Mouse (Mus musculus): ENCODE data around the gene Ppdpf. TPM values are rescaled to one million over a fixed set of nuclear protein-coding genes. Genes with fewer than 3 reads are reported as not detected.

Ppdpf gene
- polyA plus RNA-seq, 1 experiment from 2014 or later = 115 TPM

DNA sequence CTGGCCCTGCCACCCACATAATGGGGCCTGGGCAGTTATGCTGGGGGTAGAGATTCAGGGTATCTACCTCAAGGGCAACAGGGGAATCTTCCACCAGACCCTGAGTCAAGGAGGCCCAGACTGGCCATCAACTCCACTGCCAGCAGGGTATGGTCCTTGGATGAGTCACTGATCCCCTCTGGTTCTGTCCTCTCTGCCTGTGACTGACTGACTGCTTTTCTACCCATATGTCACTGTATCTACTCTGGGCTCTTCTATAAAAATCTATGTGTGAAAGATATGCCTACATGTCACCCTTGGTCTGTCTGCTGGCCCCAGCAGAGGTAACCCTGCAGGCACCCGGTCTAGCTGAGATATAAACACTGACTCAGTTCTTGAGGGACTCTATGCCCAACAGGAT, 33.9 kb upstream of the Ppdpf start:
- no peak overlapping the region for H3K4me3 ChIP-seq
- no peak for ATAC-seq
- no peaks in the 10 kb centered on the region for H3K36me3 ChIP-seq
- no peaks in the 10 kb centered on the region for H3K4me1 ChIP-seq
- H3K27ac ChIP-seq = no peak overlapping the region
- 76% methylated on average over 1 of the region's 1 CpGs for WGBS (ENCODE audit: insufficient replicate concordance)
- peaks cover 89% of the 10 kb centered on the region for H3K27me3 ChIP-seq (replicated peaks)
- H3K4me2 ChIP-seq = no peak overlapping the region
- H3K9me3 ChIP-seq (replicated peaks) = no peaks in the 10 kb centered on the region
- H3K9ac ChIP-seq = no peak overlapping the region

DNA sequence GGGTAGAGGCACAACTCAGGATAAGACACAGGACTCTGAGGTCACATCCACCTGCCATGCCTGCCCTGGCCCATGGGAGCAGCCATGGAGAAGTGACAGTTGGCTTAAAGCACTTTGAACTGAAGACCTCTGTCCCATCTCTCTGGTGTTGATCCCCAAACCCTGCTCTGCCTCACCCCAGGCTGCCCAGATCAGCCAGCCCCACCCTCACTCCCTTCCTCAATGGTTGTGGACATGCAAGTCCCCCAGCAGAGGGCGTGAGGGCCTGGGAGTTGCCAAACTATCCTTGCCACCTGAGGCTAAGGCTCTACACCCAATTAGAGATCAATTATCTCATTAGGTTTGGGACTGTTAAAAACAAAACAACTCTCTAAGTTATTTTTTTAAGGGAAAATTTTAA, 33.2 kb upstream of the Ppdpf start:
- 0% methylated on average over 1 of the region's 1 CpGs for WGBS (ENCODE audit: insufficient replicate concordance)
- peaks cover 88% of the 10 kb centered on the region for H3K27me3 ChIP-seq (replicated peaks)

DNA sequence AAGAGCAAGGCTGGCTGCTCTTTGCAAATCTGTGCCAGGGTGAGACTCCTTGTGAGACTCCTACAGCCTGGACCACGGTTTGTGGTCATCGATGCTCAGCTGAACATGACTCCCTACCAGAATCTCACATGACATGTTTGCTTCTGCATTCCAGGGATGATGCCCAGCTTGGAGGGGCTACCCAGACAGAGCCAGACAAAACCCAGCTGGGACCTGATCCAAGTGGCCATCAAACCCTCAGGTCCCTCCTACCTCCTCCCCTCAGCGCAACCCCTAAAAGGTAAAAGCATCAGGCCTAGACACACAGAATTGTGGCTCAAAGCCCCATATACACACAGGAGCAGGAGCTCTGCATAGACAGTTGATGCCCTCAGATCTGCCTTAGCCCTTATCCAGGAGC, 32.7 kb upstream of the Ppdpf start:
- Histone ChIP-seq H3K4me2 (no peak overlapping the region), H3K27ac (no peak overlapping the region), H3K36me3 (no peaks in the 10 kb centered on the region), H3K9ac (no peak overlapping the region), H3K9me3 (replicated peaks) (no peaks in the 10 kb centered on the region), H3K27me3 (replicated peaks) (peaks cover 88% of the 10 kb centered on the region), H3K4me1 (no peaks in the 10 kb centered on the region), H3K4me3 (no peak overlapping the region)
- ATAC-seq = no peak
- 77% methylated on average over 3 of the region's 3 CpGs for WGBS (ENCODE audit: insufficient replicate concordance)

More for the DNA sequence above, 33.2 kb upstream of the Ppdpf start:
- H3K4me3 ChIP-seq = no peak overlapping the region
- H3K4me2 ChIP-seq = no peak overlapping the region
- no peaks in the 10 kb centered on the region for H3K4me1 ChIP-seq
- no peaks in the 10 kb centered on the region for H3K9me3 ChIP-seq (replicated peaks)
- H3K36me3 ChIP-seq = no peaks in the 10 kb centered on the region
- ATAC-seq = no peak
- no peak overlapping the region for H3K9ac ChIP-seq
- H3K27ac ChIP-seq = no peak overlapping the region

DNA sequence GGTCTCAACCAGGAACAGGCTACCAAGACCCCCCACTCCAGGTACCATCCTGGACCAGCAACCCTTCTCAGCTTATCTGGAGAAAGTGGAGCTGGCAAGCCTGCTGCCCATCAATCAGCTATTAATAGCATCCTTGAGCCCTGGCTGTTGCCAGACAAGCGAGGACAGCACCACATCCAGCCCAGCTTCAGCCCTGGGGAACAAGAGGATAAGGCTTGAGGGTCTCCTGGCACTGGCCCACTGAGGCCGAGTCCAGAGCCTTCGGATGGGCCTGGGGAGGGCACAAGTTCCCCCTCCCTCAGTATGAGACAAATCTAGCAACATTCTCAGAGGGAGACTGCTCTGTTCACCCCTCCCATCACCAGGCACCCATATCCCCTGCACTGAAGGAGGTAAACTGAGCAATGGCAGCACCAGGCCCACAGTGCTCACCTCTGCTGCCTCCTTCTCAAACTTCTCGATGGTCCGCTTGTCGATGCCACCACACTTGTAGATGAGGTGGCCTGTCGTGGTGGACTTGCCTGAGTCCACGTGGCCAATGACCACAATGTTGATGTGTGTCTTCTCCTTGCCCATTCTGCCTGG, 32.1 kb upstream of the Ppdpf start:
- ATAC-seq = no peak
- Histone ChIP-seq H3K27ac (no peak overlapping the region), H3K4me3 (no peak overlapping the region), H3K4me2 (no peak overlapping the region), H3K9me3 (replicated peaks) (no peaks in the 10 kb centered on the region), H3K27me3 (replicated peaks) (peaks cover 85% of the 10 kb centered on the region), H3K4me1 (no peaks in the 10 kb centered on the region), H3K9ac (no peak overlapping the region), H3K36me3 (no peaks in the 10 kb centered on the region)
- 45% methylated on average over 8 of the region's 8 CpGs for WGBS (ENCODE audit: insufficient replicate concordance)

DNA sequence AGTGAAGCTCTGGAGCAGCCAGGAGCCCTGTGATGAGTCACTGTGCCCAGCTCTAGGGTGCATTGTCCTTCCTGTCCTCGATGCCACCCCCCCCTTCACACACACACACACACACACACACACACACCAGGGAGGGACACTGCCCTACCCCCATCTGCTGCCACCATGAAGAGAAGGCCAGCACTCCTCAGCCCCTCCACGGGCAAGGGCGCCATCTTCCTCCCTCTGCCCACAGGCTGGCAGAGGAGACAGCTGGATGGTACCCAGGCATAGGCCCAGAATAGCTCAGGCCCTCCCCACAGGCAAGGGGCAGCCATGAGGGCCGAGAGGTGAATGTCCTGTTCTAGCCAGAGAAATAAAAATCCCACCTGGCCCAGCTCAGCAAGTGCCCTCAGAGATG, 31.2 kb upstream of the Ppdpf start:
- no peak overlapping the region for H3K4me2 ChIP-seq
- no peaks in the 10 kb centered on the region for H3K4me1 ChIP-seq
- H3K27me3 ChIP-seq (replicated peaks) = peaks cover 76% of the 10 kb centered on the region
- no peak overlapping the region for H3K9ac ChIP-seq
- H3K27ac ChIP-seq = no peak overlapping the region
- no peak for ATAC-seq
- no peaks in the 10 kb centered on the region for H3K36me3 ChIP-seq
- H3K4me3 ChIP-seq = no peak overlapping the region
- no peaks in the 10 kb centered on the region for H3K9me3 ChIP-seq (replicated peaks)
- WGBS (ENCODE audit: insufficient replicate concordance) = 45% methylated on average over 3 of the region's 4 CpGs

DNA sequence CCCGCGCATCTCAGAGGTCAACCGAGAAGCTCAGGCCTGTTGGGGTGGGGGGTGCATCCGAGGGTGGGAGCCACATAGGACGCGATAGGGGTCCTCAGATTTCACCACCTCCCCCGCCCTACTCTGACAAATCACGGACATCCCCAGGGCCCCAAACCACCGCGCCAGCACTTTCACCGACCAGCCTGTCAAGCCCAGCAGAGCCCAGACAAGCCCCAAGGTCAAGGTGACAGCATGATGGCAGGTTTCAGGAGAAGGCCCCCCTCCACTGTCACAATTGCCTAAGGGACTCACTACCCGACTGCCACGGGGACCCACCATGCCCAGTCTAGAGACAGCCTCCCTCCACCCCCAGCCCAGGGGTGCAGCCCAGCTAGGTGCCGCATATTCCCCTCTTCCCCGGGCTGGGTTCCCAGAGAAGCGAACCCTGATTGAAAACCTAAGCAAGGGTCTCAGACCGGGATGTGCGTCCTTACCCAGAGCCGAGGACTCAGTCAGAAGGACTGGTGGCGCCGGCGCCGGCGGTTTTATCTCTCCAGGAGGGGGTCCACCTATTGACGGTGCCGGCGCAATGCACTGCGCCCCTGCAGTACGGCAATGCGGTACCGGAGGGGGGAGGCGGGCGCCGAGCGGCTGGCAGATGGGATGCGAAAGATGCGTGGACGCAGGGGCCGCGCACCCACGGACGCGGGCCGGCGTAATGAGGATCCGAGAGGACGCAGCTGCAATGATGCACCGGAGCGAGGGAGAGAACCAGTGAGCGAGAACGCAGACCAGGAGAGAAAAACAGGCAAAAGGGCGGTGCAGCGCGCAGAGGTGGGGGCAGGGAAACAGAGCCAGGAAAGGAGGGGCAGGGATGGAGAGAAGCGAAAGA, 30.6 kb upstream of the Ppdpf start, which contains the start of gene Eef1a2:
Gene Eef1a2 (minus strand): TSS at position 767 of the 874 bp plus-strand sequence.
- Histone ChIP-seq H3K4me2 (peak within 1 kb of the TSS; percentile 32; the same call in 1 of the 2 replicates), H3K9me3 (replicated peaks) (no peaks in the 10 kb centered on the region), H3K27me3 (replicated peaks) (peaks cover 69% of the 10 kb centered on the region), H3K36me3 (no peaks in the 10 kb centered on the region), H3K9ac (no peak within 1 kb of the TSS), H3K4me3 (peak within 1 kb of the TSS; percentile 18; the same call in 1 of the 2 replicates), H3K27ac (no peak within 1 kb of the TSS), H3K4me1 (no peaks in the 10 kb centered on the region)
- no peak for ATAC-seq
- WGBS (ENCODE audit: insufficient replicate concordance) = 4% methylated on average over 55 of the region's 55 CpGs

DNA sequence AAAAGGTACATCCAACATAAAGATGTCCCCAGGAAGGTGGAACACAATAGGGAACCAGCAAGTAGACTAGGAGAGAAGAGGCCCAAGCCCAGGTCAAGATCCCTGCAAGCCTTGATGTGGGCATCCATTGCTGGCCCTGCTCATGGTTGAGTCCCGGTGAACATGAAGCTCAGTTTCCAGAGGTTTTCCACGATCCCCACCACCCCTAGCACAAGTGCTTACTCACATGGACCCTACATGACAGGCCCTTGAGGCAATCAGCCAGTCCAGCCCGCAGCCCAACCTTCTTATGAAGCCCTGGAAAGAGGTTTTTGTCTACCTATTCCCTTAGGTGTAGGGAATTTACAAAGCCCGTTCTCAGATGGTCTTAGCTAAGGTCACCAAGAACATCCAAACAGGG, 29.9 kb upstream of the Ppdpf start:
- Histone ChIP-seq H3K9ac (no peak overlapping the region), H3K9me3 (replicated peaks) (no peaks in the 10 kb centered on the region), H3K27ac (no peak overlapping the region), H3K4me3 (no peak overlapping the region), H3K4me1 (no peaks in the 10 kb centered on the region), H3K36me3 (no peaks in the 10 kb centered on the region), H3K4me2 (no peak overlapping the region), H3K27me3 (replicated peaks) (peaks cover 65% of the 10 kb centered on the region)
- WGBS (ENCODE audit: insufficient replicate concordance) = 46% methylated on average over 4 of the region's 4 CpGs
- ATAC-seq = no peak

DNA sequence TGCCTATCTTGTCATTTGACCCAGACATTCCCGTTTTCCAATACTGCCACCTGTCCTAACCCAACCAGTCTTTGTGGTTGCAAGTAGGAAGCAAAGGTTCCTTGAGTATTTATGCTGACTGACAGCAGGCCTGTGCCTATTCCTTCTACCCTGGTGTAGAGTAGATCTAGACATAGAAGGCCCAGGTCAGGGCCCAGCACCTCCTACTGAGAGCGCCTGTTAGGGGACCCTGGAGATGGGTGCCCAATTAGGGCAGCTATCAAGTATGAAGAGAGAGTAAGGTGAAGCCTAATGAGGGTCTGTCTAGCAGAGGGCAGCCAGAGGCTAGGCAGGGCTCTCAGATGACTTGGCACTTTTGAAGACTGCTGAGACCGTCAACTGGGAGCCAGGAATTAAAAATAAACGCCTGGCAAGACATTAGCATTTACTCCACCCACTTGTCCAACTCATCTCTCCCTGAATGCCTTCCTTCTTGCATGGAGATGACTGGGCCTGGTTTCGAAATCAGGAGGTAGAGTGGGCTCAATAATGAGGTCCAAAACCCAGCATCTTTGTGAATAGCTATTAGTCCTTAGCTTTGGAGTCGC, 29.2 kb upstream of the Ppdpf start:
- H3K27me3 ChIP-seq (replicated peaks) = peaks cover 61% of the 10 kb centered on the region
- H3K4me2 ChIP-seq = no peak overlapping the region
- H3K36me3 ChIP-seq = no peaks in the 10 kb centered on the region
- no peak overlapping the region for H3K9ac ChIP-seq
- no peak for ATAC-seq
- H3K4me3 ChIP-seq = no peak overlapping the region
- WGBS (ENCODE audit: insufficient replicate concordance) = 47% methylated on average over 6 of the region's 6 CpGs
- H3K27ac ChIP-seq = no peak overlapping the region
- no peaks in the 10 kb centered on the region for H3K4me1 ChIP-seq
- H3K9me3 ChIP-seq (replicated peaks) = no peaks in the 10 kb centered on the region

DNA sequence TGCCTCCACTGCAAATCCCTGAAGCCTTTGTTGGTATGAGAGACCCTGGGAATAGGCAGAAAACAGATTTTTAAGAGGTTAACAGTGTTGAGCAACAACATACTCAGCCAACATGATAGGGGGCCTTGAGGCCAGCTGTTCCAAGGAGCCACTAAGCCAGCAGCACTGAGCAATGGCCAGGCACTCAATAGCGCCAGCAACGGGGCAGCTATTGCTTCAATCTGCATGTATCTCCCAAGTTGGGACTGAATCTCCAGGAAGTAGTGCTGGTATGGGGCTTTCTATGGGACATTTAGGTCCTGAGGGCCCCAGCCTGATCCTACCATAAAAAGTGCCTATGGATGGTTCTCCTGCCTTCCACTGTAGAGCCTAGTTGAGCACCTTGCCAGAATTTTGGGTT, 28.6 kb upstream of the Ppdpf start:
- Histone ChIP-seq H3K36me3 (no peaks in the 10 kb centered on the region), H3K4me3 (no peak overlapping the region), H3K27ac (no peak overlapping the region), H3K27me3 (replicated peaks) (peaks cover 54% of the 10 kb centered on the region), H3K9ac (no peak overlapping the region), H3K4me1 (no peaks in the 10 kb centered on the region), H3K9me3 (replicated peaks) (no peaks in the 10 kb centered on the region), H3K4me2 (no peak overlapping the region)
- 76% methylated on average over 2 of the region's 2 CpGs for WGBS (ENCODE audit: insufficient replicate concordance)
- ATAC-seq = no peak

DNA sequence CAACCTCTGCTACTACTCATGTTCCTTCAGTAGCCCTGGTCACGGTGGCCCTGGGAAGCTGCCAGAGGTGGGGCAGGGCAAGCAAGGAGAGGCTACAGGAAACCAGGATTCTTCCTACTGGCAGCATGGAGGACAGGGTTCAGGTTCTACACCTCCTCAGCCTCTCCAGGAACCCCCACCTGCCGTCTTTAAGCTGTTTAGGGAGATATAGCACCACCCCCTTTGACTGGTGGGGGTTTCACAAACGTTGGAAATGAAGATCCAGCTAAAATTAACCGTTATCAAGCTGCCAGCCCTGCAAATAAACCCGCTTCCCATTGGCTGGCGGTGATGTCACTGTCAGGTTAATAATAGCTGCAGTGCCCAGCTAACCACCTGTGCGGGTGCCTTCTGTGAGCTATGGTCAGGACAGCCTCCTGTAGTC, 27.9 kb upstream of the Ppdpf start:
- Histone ChIP-seq H3K4me2 (no peak overlapping the region), H3K9ac (no peak overlapping the region), H3K27me3 (replicated peaks) (peaks cover 54% of the 10 kb centered on the region), H3K9me3 (replicated peaks) (no peaks in the 10 kb centered on the region), H3K4me3 (no peak overlapping the region), H3K36me3 (no peaks in the 10 kb centered on the region), H3K27ac (no peak overlapping the region), H3K4me1 (no peaks in the 10 kb centered on the region)
- 47% methylated on average over 7 of the region's 7 CpGs for WGBS (ENCODE audit: insufficient replicate concordance)
- ATAC-seq = no peak

DNA sequence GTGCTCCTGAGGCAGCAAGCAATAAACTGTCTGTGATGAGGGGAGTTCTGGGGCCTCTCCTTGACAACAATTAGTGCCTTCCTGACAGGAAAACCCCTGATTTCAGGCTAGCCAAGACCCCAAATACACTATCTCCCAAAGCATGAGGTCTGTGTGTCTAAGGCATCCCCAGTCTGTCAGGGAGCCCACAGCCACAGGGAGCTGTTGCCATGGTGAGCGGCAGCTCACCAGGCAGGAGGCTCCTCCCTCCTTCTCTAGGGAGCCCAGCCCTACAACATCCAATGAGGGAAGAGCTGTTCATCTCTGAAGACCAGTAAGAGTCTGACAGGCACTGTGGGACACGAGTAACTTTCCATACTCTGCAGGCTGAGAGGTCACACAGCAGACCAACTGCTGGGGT, 27.3 kb upstream of the Ppdpf start:
- H3K9me3 ChIP-seq (replicated peaks) = no peaks in the 10 kb centered on the region
- no peak overlapping the region for H3K4me3 ChIP-seq
- no peak overlapping the region for H3K4me2 ChIP-seq
- H3K27ac ChIP-seq = no peak overlapping the region
- H3K27me3 ChIP-seq (replicated peaks) = peaks cover 48% of the 10 kb centered on the region
- no peaks in the 10 kb centered on the region for H3K36me3 ChIP-seq
- 10% methylated on average over 2 of the region's 2 CpGs for WGBS (ENCODE audit: insufficient replicate concordance)
- no peaks in the 10 kb centered on the region for H3K4me1 ChIP-seq
- no peak for ATAC-seq
- no peak overlapping the region for H3K9ac ChIP-seq

DNA sequence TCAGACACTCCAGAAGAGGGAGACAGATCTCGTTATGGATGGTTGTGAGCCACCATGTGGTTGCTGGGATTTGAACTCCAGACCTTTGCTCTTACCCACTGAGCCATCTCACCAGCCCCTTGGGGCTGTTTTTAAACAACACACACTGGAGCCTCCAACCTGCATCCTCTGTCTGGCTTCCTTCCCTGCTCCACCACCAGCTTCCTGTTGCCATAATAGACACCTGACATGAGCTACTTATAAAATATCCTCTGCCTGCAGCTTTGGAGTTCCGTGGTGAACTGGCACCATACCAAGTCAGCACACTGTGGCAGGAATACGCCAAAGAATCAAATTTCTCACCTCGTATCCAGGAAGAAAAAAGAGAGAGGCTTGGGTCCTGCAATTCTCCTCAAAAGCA, 26.2 kb upstream of the Ppdpf start:
- H3K4me2 ChIP-seq = no peak overlapping the region
- no peak overlapping the region for H3K4me3 ChIP-seq
- no peak for ATAC-seq
- no peaks in the 10 kb centered on the region for H3K9me3 ChIP-seq (replicated peaks)
- H3K36me3 ChIP-seq = no peaks in the 10 kb centered on the region
- no peak overlapping the region for H3K9ac ChIP-seq
- no peak overlapping the region for H3K27ac ChIP-seq
- H3K27me3 ChIP-seq (replicated peaks) = peaks cover 44% of the 10 kb centered on the region
- H3K4me1 ChIP-seq = no peaks in the 10 kb centered on the region
- WGBS (ENCODE audit: insufficient replicate concordance) = 61% methylated on average over 4 of the region's 4 CpGs

Data from liver, embryonic 12.5 days (tissue).